Mouse (Mus musculus) heart, postnatal 25 days (tissue): ENCODE data around the gene Rhox13. TPM values are rescaled to one million over a fixed set of nuclear protein-coding genes. Genes with fewer than 3 reads are reported as not detected.

ENCODE experiments used
- DNase-seq: peaks from one replicate; pipeline ENCODE4 v3.0.0; 2022; ENCODE audit warnings: low spot score
- intact Hi-C: fragments of 180-260 bp; cut with DNase I; formaldehyde crosslinking; loops from one replicate; pipeline ENCODE4 v1.15.1; 2025
- total RNA-seq, 2 experiments: library from RNA; stranded (reverse); gene quantifications; 2 replicates each; pipeline ENCODE4 v1.2.3; 2021

The Rhox13 gene
- total RNA-seq, result not detected

- no peak for DNase-seq
- intact Hi-C loops, result no loop called here
Measured at GRCm38 (mm10) chrX:38120982-38121381, at the start of gene Rhox13. Gene Rhox13, plus strand, starts transcription at chrX:38121219.

- intact Hi-C loops, result loop anchor here (2.0 kb wide), 1 partner anchor 95 kb away; no protein-coding TSS in a partner anchor
- DNase-seq, result no peak
Measured at GRCm38 (mm10) chrX:38084226-38084625, 36.8 kb upstream of the Rhox13 start.

GRCm38 (mm10) chrX:38085041-38085440 is 36.0 kb upstream of the Rhox13 start, which contains the start of gene Rhox11:
Gene Rhox11, minus strand, starts transcription at chrX:38085141.
- intact Hi-C loops, result loop anchor here (2.0 kb wide), 1 partner anchor 94 kb away; no protein-coding TSS in a partner anchor
- no peak for DNase-seq

- intact Hi-C loops, result no loop called here
- no peak for DNase-seq
Measured at GRCm38 (mm10) chrX:38110807-38111206, 10.2 kb upstream of the Rhox13 start, which contains the start of gene Rhox12. Gene Rhox12, minus strand, starts transcription at chrX:38110907.

- DNase-seq, result no peak
- intact Hi-C loops, result no loop called here
Measured at GRCm38 (mm10) chrX:38121478-38121877, 459 bp downstream of the Rhox13 start.

- intact Hi-C loops, result no loop called here
- no peak for DNase-seq
Measured at GRCm38 (mm10) chrX:38159097-38159496, 38.1 kb downstream of the Rhox13 start.

GRCm38 (mm10) chrX:38165315-38165714 is 44.3 kb downstream of the Rhox13 start:
- intact Hi-C loops, result no loop called here
- no peak for DNase-seq

GRCm38 (mm10) chrX:38166064-38166463 is 45.0 kb downstream of the Rhox13 start:
- no peak for DNase-seq
- intact Hi-C loops, result no loop called here

GRCm38 (mm10) chrX:38166592-38166991 is 45.6 kb downstream of the Rhox13 start:
- intact Hi-C loops, result no loop called here
- DNase-seq, result no peak

Other genes starting within 250 kb of the Rhox13 start
- gene Rhox8, start 242.3 kb upstream of the Rhox13 start, total RNA-seq, result not detected
- gene Rhox7b, start 224.0 kb upstream of the Rhox13 start, total RNA-seq, result not detected
- not detected for gene Rhox9, start 219.4 kb upstream of the Rhox13 start, total RNA-seq
- not detected for gene Btg1-ps1, start 102.4 kb upstream of the Rhox13 start, total RNA-seq
- gene Btg1-ps2, start 78.1 kb upstream of the Rhox13 start, total RNA-seq, result not detected
- gene Rhox10, start 54.7 kb upstream of the Rhox13 start, total RNA-seq, result not detected
- not detected for gene Rhox11, start 36.1 kb upstream of the Rhox13 start, total RNA-seq
- gene Rhox12, start 10.3 kb upstream of the Rhox13 start, total RNA-seq, result not detected
- gene Zbtb33, start 68.6 kb downstream of the Rhox13 start, total RNA-seq, result 1 to 10 TPM; 8.9 to 9.9 TPM
- 1 to 10 TPM; 1.0 to 1.6 TPM for gene Tmem255a, start 131.2 kb downstream of the Rhox13 start, total RNA-seq
- gene Atp1b4, start 195.0 kb downstream of the Rhox13 start, total RNA-seq, result not detected